Mouse (Mus musculus): ENCODE results near the gene Tgfbr2.

Gene Tgfbr2

GRCm38 (mm10) chr9:116119990-116120389, 55.2 kb downstream of the Tgfbr2 start:
- DNase-seq (ENCODE audit: extremely low spot score, low read depth, low spot score) = no peak

GRCm38 (mm10) chr9:116118332-116118872, 56.8 kb downstream of the Tgfbr2 start:
- no peak for DNase-seq (ENCODE audit: extremely low spot score, low read depth, low spot score)

- no peak for DNase-seq (ENCODE audit: extremely low spot score, low read depth, low spot score)
Measured at GRCm38 (mm10) chr9:116115875-116116274, 59.3 kb downstream of the Tgfbr2 start.

GRCm38 (mm10) chr9:116114339-116114738, 60.8 kb downstream of the Tgfbr2 start:
- no peak for DNase-seq (ENCODE audit: extremely low spot score, low read depth, low spot score)

GRCm38 (mm10) chr9:116111149-116111970, 63.8 kb downstream of the Tgfbr2 start:
- DNase-seq (ENCODE audit: extremely low spot score, low read depth, low spot score) = no peak

GRCm38 (mm10) chr9:116108729-116109128, 66.4 kb downstream of the Tgfbr2 start:
- DNase-seq (ENCODE audit: extremely low spot score, low read depth, low spot score) = no peak

- DNase-seq (ENCODE audit: extremely low spot score, low read depth, low spot score) = no peak
Measured at GRCm38 (mm10) chr9:116104770-116105169, 70.4 kb downstream of the Tgfbr2 start.

- DNase-seq (ENCODE audit: extremely low spot score, low read depth, low spot score) = no peak
Measured at GRCm38 (mm10) chr9:116101842-116102241, 73.3 kb downstream of the Tgfbr2 start.

GRCm38 (mm10) chr9:116100015-116100414, 75.1 kb downstream of the Tgfbr2 start:
- DNase-seq (ENCODE audit: extremely low spot score, low read depth, low spot score) = no peak

- no peak for DNase-seq (ENCODE audit: extremely low spot score, low read depth, low spot score)
Measured at GRCm38 (mm10) chr9:116099596-116099993, 75.6 kb downstream of the Tgfbr2 start.

GRCm38 (mm10) chr9:116098724-116099595, 76.2 kb downstream of the Tgfbr2 start:
- no peak for DNase-seq (ENCODE audit: extremely low spot score, low read depth, low spot score)

GRCm38 (mm10) chr9:116091921-116092320, 83.2 kb downstream of the Tgfbr2 start:
- no peak for DNase-seq (ENCODE audit: extremely low spot score, low read depth, low spot score)

GRCm38 (mm10) chr9:116091101-116091841, 83.9 kb downstream of the Tgfbr2 start:
- no peak for DNase-seq (ENCODE audit: extremely low spot score, low read depth, low spot score)

GRCm38 (mm10) chr9:116090296-116090695, 84.9 kb downstream of the Tgfbr2 start:
- no peak for DNase-seq (ENCODE audit: extremely low spot score, low read depth, low spot score)

GRCm38 (mm10) chr9:116088912-116089311, 86.2 kb downstream of the Tgfbr2 start:
- DNase-seq (ENCODE audit: extremely low spot score, low read depth, low spot score) = no peak

- peak; percentile 58 for DNase-seq (ENCODE audit: extremely low spot score, low read depth, low spot score)
Measured at GRCm38 (mm10) chr9:116087880-116088279, 87.3 kb downstream of the Tgfbr2 start.

GRCm38 (mm10) chr9:116087263-116087662, 87.9 kb downstream of the Tgfbr2 start:
- DNase-seq (ENCODE audit: extremely low spot score, low read depth, low spot score) = no peak

- DNase-seq (ENCODE audit: extremely low spot score, low read depth, low spot score) = no peak
Measured at GRCm38 (mm10) chr9:116085999-116086398, 89.2 kb downstream of the Tgfbr2 start.

GRCm38 (mm10) chr9:116084324-116084931, 90.7 kb downstream of the Tgfbr2 start:
- no peak for DNase-seq (ENCODE audit: extremely low spot score, low read depth, low spot score)

- DNase-seq (ENCODE audit: extremely low spot score, low read depth, low spot score) = no peak
Measured at GRCm38 (mm10) chr9:116083726-116084323, 91.3 kb downstream of the Tgfbr2 start.
